Comparison of ENCODE assay signal across 16 mouse cellular contexts in genomic region chr1:40355904-40356521, GRCm38 (mm10). TPM values are rescaled to one million over a fixed set of nuclear protein-coding genes. Genes with fewer than 3 reads are reported as not detected.
DNase-seq lines count a peak whose midpoint lies in the region; ATAC-seq lines count a peak whose summit lies in the region.
"Had no signal": no experiment of that assay in that cellular context is flagged by ENCODE, and none has a peak within 500 bp of the region (broad histone marks: within the 10 kb centered on the region; RNA-seq: fewer than 3 reads in every experiment).

No protein-coding gene starts in this region.

- no peaks in the 10 kb centered on the region for H3K27me3 ChIP-seq in heart, embryonic 14.5 days (ENCODE audit: control insufficient read depth, insufficient read depth, low read length)
- H3K27me3 ChIP-seq in heart, embryonic 10.5 days (ENCODE audit: insufficient read depth, poor library complexity, severe bottlenecking), result no peaks in the 10 kb centered on the region
- H3K27me3 ChIP-seq in midbrain, embryonic 15.5 days (replicated peaks), result no peaks in the 10 kb centered on the region
- H3K27me3 ChIP-seq: hindbrain, embryonic 13.5 days; neural tube, embryonic 12.5 days; Patski had no signal

- H3K9ac ChIP-seq in heart, embryonic 14.5 days (ENCODE audit: low read length), result no peak overlapping the region
- H3K9ac ChIP-seq in midbrain, embryonic 15.5 days, result no peak overlapping the region
- H3K9ac ChIP-seq: hindbrain, embryonic 13.5 days; neural tube, embryonic 12.5 days had no signal

- 41% methylated on average over 10 of the region's 10 CpGs for WGBS in heart, embryonic 14.5 days
- WGBS in heart, embryonic 10.5 days, result 59% methylated on average over 10 of the region's 10 CpGs
- 83% methylated on average over 10 of the region's 10 CpGs for WGBS in midbrain, embryonic 15.5 days

- H3K4me3 ChIP-seq in heart, embryonic 14.5 days (ENCODE audit: control insufficient read depth in 1 of 2, insufficient read depth in 1 of 2, low read depth in 1 of 2, low read length in 2 of 2), result no peak overlapping the region
- H3K4me3 ChIP-seq in heart, embryonic 10.5 days, result no peak overlapping the region
- no peak overlapping the region for H3K4me3 ChIP-seq in midbrain, embryonic 15.5 days
- H3K4me3 ChIP-seq: hindbrain, embryonic 13.5 days; neural tube, embryonic 12.5 days had no signal

- H3K4me1 ChIP-seq in heart, embryonic 14.5 days (ENCODE audit: control insufficient read depth in 2 of 2, insufficient read depth in 2 of 2, low read length in 2 of 2), result peaks cover 10 to 13% of the 10 kb centered on the region in 2 experiments
- peaks cover 27% of the 10 kb centered on the region for H3K4me1 ChIP-seq in heart, embryonic 10.5 days
- H3K4me1 ChIP-seq in midbrain, embryonic 15.5 days, result no peaks in the 10 kb centered on the region
- H3K4me1 ChIP-seq: hindbrain, embryonic 13.5 days; neural tube, embryonic 12.5 days had no signal

- H3K27ac ChIP-seq in heart, embryonic 14.5 days (replicated peaks in 1 of 2; ENCODE audit: control insufficient read depth in 1 of 2, insufficient read depth in 1 of 2, low read depth in 2 of 2, low read length in 2 of 2), result no peak overlapping the region
- H3K27ac ChIP-seq in heart, embryonic 10.5 days, result no peak overlapping the region
- H3K27ac ChIP-seq in midbrain, embryonic 15.5 days, result no peak overlapping the region
- H3K27ac ChIP-seq: hindbrain, embryonic 13.5 days; neural tube, embryonic 12.5 days had no signal

- DNase-seq in heart, embryonic 10.5 days (ENCODE audit: low spot score), result no peak
- peak; percentile 16 to 20 for DNase-seq in B cell, adult 2 months
- peak; percentile 34 for DNase-seq in lung, postnatal 25 days (ENCODE audit: low spot score)
- DNase-seq in right cerebral cortex, postnatal 36 days (ENCODE audit: low spot score in 2 of 2), result no peak
- DNase-seq: adrenal gland, adult 8-10 months; cerebellum, adult 18-20 months; gastrocnemius, postnatal 25 days; kidney, adult 18-20 months had no signal

- no peak overlapping the region for H3K4me2 ChIP-seq in heart, embryonic 14.5 days (ENCODE audit: low read length)
- H3K4me2 ChIP-seq in midbrain, embryonic 15.5 days, result no peak overlapping the region
- H3K4me2 ChIP-seq: hindbrain, embryonic 13.5 days; neural tube, embryonic 12.5 days had no signal

- no peaks in the 10 kb centered on the region for H3K9me3 ChIP-seq in heart, embryonic 14.5 days (ENCODE audit: control insufficient read depth, low read length)
- no peaks in the 10 kb centered on the region for H3K9me3 ChIP-seq in heart, embryonic 10.5 days
- no peaks in the 10 kb centered on the region for H3K9me3 ChIP-seq in midbrain, embryonic 15.5 days
- H3K9me3 ChIP-seq: hindbrain, embryonic 13.5 days; neural tube, embryonic 12.5 days had no signal

- no peaks in the 10 kb centered on the region for H3K36me3 ChIP-seq in heart, embryonic 14.5 days (ENCODE audit: control insufficient read depth, insufficient read depth, low read length)
- no peaks in the 10 kb centered on the region for H3K36me3 ChIP-seq in heart, embryonic 10.5 days
- no peaks in the 10 kb centered on the region for H3K36me3 ChIP-seq in midbrain, embryonic 15.5 days (replicated peaks)
- H3K36me3 ChIP-seq: hindbrain, embryonic 13.5 days; neural tube, embryonic 12.5 days had no signal

- ATAC-seq in heart, embryonic 14.5 days (ENCODE audit: insufficient number of reproducible peaks, insufficient read depth, low FRiP score, low read depth), result peak; percentile 31; the same call in 1 of the 2 replicates
- ATAC-seq in erythroid progenitor cell, adult 5-6 weeks (replicated peaks; ENCODE audit: low FRiP score, poor library complexity, severe bottlenecking), result peak; percentile 69
- no peak for ATAC-seq in midbrain, embryonic 15.5 days (replicated peaks)
- no peak for ATAC-seq in frontal cortex, adult (ENCODE audit: low TSS enrichment)
- ATAC-seq: Patski had no signal

RNA-seq across cellular contexts. Expression of gene Il1rl2, which starts 31.6 kb away (rescaled TPM):
- polyA plus RNA-seq in heart, embryonic 14.5 days (2014; fragmentation: Nextera tagmentation; extraction: Ambion mirVana), result 2.6 and 3.9 TPM in 2 replicates
- 1.8 and 2.3 TPM in 2 replicates for polyA plus RNA-seq in heart, embryonic 10.5 days (2016; fragmentation: Nextera tagmentation; extraction: Ambion mirVana)
- total RNA-seq in erythroid progenitor cell, adult 5-6 weeks (2015; ENCODE audit: low replicate concordance), result 2.5 and 3.4 TPM in 2 replicates
- total RNA-seq in erythroid progenitor cell, adult 5-6 weeks (2017; ENCODE audit: low replicate concordance), result 2.8 TPM in 1 of 2 replicates, not detected in the other
- polyA plus RNA-seq in midbrain, embryonic 15.5 days (2015; fragmentation: Nextera tagmentation; extraction: Ambion mirVana), result 0.68 and 1.1 TPM in 2 replicates
- polyA plus RNA-seq: C2C12, Patski had no signal

Comparison
In these comparisons a context has a peak if more than half of its experiments do, and no peak if none do; other contexts are left out.
1. ATAC-seq: peak in heart, embryonic 14.5 days (single experiment) and erythroid progenitor cell, adult 5-6 weeks (single experiment); none in midbrain, embryonic 15.5 days (single experiment) and frontal cortex, adult (single experiment).
2. DNase-seq: peak in B cell, adult 2 months (2 of 2) and lung, postnatal 25 days (single experiment); none in heart, embryonic 10.5 days (single experiment) and right cerebral cortex, postnatal 36 days (0 of 2).